Mouse (Mus musculus): ENCODE data around the gene Hmcn2. TPM values are rescaled to one million over a fixed set of nuclear protein-coding genes. Genes with fewer than 3 reads are reported as not detected.

Hmcn2 gene
- polyA plus RNA-seq, 1 experiment: 0.40 TPM

- peaks cover 57% of the 10 kb centered on the region for H3K27me3 ChIP-seq (replicated peaks)
- H3K9me3 ChIP-seq: peaks cover 29% of the 10 kb centered on the region
- H3K4me1 ChIP-seq: no peaks in the 10 kb centered on the region
- no peak for TF ChIP-seq GATA1 (IDR thresholded peaks at IDR 0.05; ENCODE audit: borderline replicate concordance, low read length)
- TF ChIP-seq FLI1 (IDR thresholded peaks at IDR 0.05; ENCODE audit: low read length): no peak
- no peak overlapping the region for H3K4me3 ChIP-seq (replicated peaks)
- no peaks in the 10 kb centered on the region for H3K36me3 ChIP-seq (replicated peaks; ENCODE audit: low read length)
Observed at GRCm38 (mm10) chr2:31374415-31374814, 60.2 kb downstream of the Hmcn2 start.

GRCm38 (mm10) chr2:31376057-31376456, 61.8 kb downstream of the Hmcn2 start:
- Histone ChIP-seq H3K36me3 (replicated peaks; ENCODE audit: low read length) (no peaks in the 10 kb centered on the region), H3K27me3 (replicated peaks) (peaks cover 63% of the 10 kb centered on the region), H3K9me3 (peaks cover 23% of the 10 kb centered on the region), H3K4me3 (replicated peaks) (no peak overlapping the region), H3K4me1 (no peaks in the 10 kb centered on the region)
- TF ChIP-seq GATA1 (IDR thresholded peaks at IDR 0.05; ENCODE audit: borderline replicate concordance, low read length) (no peak), FLI1 (IDR thresholded peaks at IDR 0.05; ENCODE audit: low read length) (no peak)

DNA sequence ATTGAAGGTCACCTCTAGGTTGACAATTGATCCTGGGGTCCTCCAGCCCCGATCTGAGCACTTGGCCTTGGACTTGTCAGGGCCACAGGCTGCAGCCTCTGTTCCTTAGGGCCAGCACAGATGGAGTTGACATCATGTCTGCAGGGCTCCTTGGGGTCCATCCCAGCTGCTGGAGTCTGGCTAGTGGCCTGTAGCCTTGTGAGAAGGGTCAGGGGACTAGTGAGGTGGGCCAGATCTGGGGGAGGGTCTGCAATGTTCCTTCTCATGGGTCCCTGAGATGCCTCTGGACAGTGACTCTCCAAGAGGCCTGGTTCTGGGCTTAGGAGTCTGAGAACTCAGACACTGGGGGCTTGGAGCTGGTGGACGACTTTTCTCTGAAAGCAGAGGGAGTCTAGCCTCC, 63.3 kb downstream of the Hmcn2 start:
- TF ChIP-seq FLI1 (IDR thresholded peaks at IDR 0.05; ENCODE audit: low read length) (no peak), GATA1 (IDR thresholded peaks at IDR 0.05; ENCODE audit: borderline replicate concordance, low read length) (no peak)
- Histone ChIP-seq H3K36me3 (replicated peaks; ENCODE audit: low read length) (no peaks in the 10 kb centered on the region), H3K27me3 (replicated peaks) (peaks cover 75% of the 10 kb centered on the region), H3K4me3 (replicated peaks) (no peak overlapping the region), H3K4me1 (no peaks in the 10 kb centered on the region), H3K9me3 (peaks cover 10% of the 10 kb centered on the region)

- Histone ChIP-seq H3K27me3 (replicated peaks) (peaks cover 91% of the 10 kb centered on the region), H3K4me3 (replicated peaks) (no peak overlapping the region), H3K36me3 (replicated peaks; ENCODE audit: low read length) (no peaks in the 10 kb centered on the region), H3K9me3 (no peaks in the 10 kb centered on the region), H3K4me1 (no peaks in the 10 kb centered on the region)
- TF ChIP-seq FLI1 (IDR thresholded peaks at IDR 0.05; ENCODE audit: low read length) (no peak), GATA1 (IDR thresholded peaks at IDR 0.05; ENCODE audit: borderline replicate concordance, low read length) (no peak)
Observed at GRCm38 (mm10) chr2:31381292-31381846, 67.2 kb downstream of the Hmcn2 start.

DNA sequence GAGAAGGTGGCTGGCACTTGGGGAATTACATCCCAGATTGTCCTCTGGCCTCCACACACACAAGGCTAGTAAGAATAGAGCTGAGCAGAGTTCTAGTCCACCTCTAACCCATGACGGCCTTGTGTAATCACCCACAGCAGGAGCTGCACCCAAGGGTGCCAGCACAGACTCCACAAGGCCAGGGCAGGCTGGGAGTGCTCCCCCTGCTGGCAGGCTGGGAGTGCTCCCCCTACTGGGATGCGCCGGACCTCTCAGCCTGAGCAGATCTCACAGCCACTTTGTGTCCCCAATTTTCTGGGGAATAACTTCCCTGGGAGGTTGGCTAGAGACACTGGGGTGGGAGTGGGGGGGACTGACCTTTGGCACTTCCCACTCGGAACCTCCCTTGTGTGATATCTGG, 68.7 kb downstream of the Hmcn2 start:
- H3K27me3 ChIP-seq (replicated peaks): peaks cover 90% of the 10 kb centered on the region
- H3K36me3 ChIP-seq (replicated peaks; ENCODE audit: low read length): no peaks in the 10 kb centered on the region

DNA sequence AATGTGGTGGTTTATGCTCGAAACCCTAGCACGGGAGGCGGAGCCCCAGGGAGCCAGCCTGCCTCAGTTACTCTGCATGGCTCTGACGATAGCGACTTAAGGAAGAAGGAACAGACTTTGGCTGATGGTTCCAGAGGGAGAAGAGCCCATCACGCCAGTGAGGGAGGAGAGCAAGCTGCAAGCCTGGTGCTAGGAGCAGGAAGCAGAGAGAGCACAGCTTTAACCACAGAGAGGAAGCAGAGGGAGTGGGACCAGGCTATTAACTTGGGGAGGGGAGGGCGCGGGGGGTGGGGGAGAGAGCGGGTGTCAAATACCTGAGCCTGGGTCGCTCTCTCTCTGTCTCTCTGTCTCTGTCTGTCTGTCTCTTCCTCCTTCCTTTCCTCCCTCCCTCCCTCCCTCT, 102.8 kb downstream of the Hmcn2 start:
- no peak for TF ChIP-seq FLI1 (IDR thresholded peaks at IDR 0.05; ENCODE audit: low read length)
- no peak for TF ChIP-seq GATA1 (IDR thresholded peaks at IDR 0.05; ENCODE audit: borderline replicate concordance, low read length)
- H3K4me1 ChIP-seq: peaks cover 10% of the 10 kb centered on the region
- no peak overlapping the region for H3K4me3 ChIP-seq (replicated peaks)
- no peaks in the 10 kb centered on the region for H3K36me3 ChIP-seq (replicated peaks; ENCODE audit: low read length)
- peaks cover 96% of the 10 kb centered on the region for H3K27me3 ChIP-seq (replicated peaks)
- no peaks in the 10 kb centered on the region for H3K9me3 ChIP-seq

More for the DNA sequence above, 68.7 kb downstream of the Hmcn2 start:
- Histone ChIP-seq H3K4me3 (replicated peaks) (no peak overlapping the region), H3K4me1 (no peaks in the 10 kb centered on the region), H3K9me3 (no peaks in the 10 kb centered on the region)
- no peak for TF ChIP-seq FLI1 (IDR thresholded peaks at IDR 0.05; ENCODE audit: low read length)
- TF ChIP-seq GATA1 (IDR thresholded peaks at IDR 0.05; ENCODE audit: borderline replicate concordance, low read length): no peak

- Histone ChIP-seq H3K9me3 (no peaks in the 10 kb centered on the region), H3K27me3 (replicated peaks) (peaks cover 96% of the 10 kb centered on the region), H3K4me1 (peaks cover 10% of the 10 kb centered on the region), H3K36me3 (replicated peaks; ENCODE audit: low read length) (no peaks in the 10 kb centered on the region), H3K4me3 (replicated peaks) (no peak overlapping the region)
- TF ChIP-seq FLI1 (IDR thresholded peaks at IDR 0.05; ENCODE audit: low read length) (no peak), GATA1 (IDR thresholded peaks at IDR 0.05; ENCODE audit: borderline replicate concordance, low read length) (no peak)
Observed at GRCm38 (mm10) chr2:31418021-31418420, 103.8 kb downstream of the Hmcn2 start.

DNA sequence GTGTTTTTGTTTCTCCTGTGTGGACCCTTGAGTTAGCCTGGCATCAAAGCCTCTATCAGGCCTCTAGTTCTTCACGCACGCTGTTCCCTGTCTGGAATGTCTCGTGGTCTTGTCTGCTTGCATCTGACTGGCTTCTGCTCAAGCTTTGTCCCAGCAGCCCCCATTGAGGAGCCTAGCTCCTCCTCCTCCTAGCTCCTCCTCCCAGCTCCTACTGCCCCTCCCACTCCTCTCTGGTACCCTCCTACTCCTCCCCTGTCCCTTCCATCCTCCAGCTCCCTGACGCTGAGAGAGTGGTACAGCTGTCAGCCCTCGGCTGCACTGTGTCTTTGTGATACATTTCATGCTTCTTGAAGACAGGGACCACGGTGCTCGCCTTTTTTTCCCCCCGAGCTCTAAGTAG, 104.4 kb downstream of the Hmcn2 start:
- Histone ChIP-seq H3K4me1 (peaks cover 10% of the 10 kb centered on the region), H3K27me3 (replicated peaks) (peaks cover 96% of the 10 kb centered on the region), H3K9me3 (no peaks in the 10 kb centered on the region), H3K36me3 (replicated peaks; ENCODE audit: low read length) (no peaks in the 10 kb centered on the region), H3K4me3 (replicated peaks) (no peak overlapping the region)
- TF ChIP-seq FLI1 (IDR thresholded peaks at IDR 0.05; ENCODE audit: low read length) (no peak), GATA1 (IDR thresholded peaks at IDR 0.05; ENCODE audit: borderline replicate concordance, low read length) (no peak)

- Histone ChIP-seq H3K9me3 (no peaks in the 10 kb centered on the region), H3K36me3 (replicated peaks; ENCODE audit: low read length) (no peaks in the 10 kb centered on the region)
Observed at GRCm38 (mm10) chr2:31420914-31421313, 106.7 kb downstream of the Hmcn2 start.

GRCm38 (mm10) chr2:31422576-31422975, 108.4 kb downstream of the Hmcn2 start:
- H3K9me3 ChIP-seq: no peaks in the 10 kb centered on the region
- H3K4me1 ChIP-seq: peaks cover under 1% of the 10 kb centered on the region; the same call in 1 of the 2 replicates
- no peak overlapping the region for H3K4me3 ChIP-seq (replicated peaks)
- H3K36me3 ChIP-seq (replicated peaks; ENCODE audit: low read length): no peaks in the 10 kb centered on the region
- TF ChIP-seq GATA1 (IDR thresholded peaks at IDR 0.05; ENCODE audit: borderline replicate concordance, low read length) (no peak), FLI1 (IDR thresholded peaks at IDR 0.05; ENCODE audit: low read length) (no peak)
- peaks cover 96% of the 10 kb centered on the region for H3K27me3 ChIP-seq (replicated peaks)

More at GRCm38 (mm10) chr2:31420914-31421313, 106.7 kb downstream of the Hmcn2 start:
- H3K4me3 ChIP-seq (replicated peaks): no peak overlapping the region
- peaks cover 10% of the 10 kb centered on the region for H3K4me1 ChIP-seq
- H3K27me3 ChIP-seq (replicated peaks): peaks cover 95% of the 10 kb centered on the region
- TF ChIP-seq GATA1 (IDR thresholded peaks at IDR 0.05; ENCODE audit: borderline replicate concordance, low read length) (no peak), FLI1 (IDR thresholded peaks at IDR 0.05; ENCODE audit: low read length) (no peak)
